Mouse (Mus musculus) intestine, embryonic 16.5 days (tissue): ENCODE measurements around the gene Coro1b. TPM values are rescaled to one million over a fixed set of nuclear protein-coding genes. Genes with fewer than 3 reads are reported as not detected.

ENCODE experiments used
- ATAC-seq: fragments of 200-750 bp; cut with Nextera tagmentation; 2 replicates; pipeline ENCODE4 v1.8.0; 2017; ENCODE audit warnings: moderate TSS enrichment, moderate library complexity
- H3K27ac ChIP-seq: fragments of 300-500 bp; sonication (generic); 2 replicates; pipeline ENCODE4 v1.5.1; 2014; ENCODE audit warnings: mild to moderate bottlenecking, low read length
- H3K27me3 ChIP-seq: fragments of 300-500 bp; sonication (generic); replicated peaks from 2 replicates; pipeline ENCODE4 v1.6.1; 2014; ENCODE audit warnings: low read length, control low read depth, mixed read lengths; ENCODE audit not compliant: control insufficient read depth, insufficient read depth
- H3K36me3 ChIP-seq: fragments of 300-500 bp; sonication (generic); 2 replicates; pipeline ENCODE4 v1.6.1; 2014; ENCODE audit warnings: low read length, control low read depth; ENCODE audit not compliant: control insufficient read depth, insufficient read depth
- H3K4me1 ChIP-seq: fragments of 300-500 bp; sonication (generic); 2 replicates; pipeline ENCODE4 v1.6.1; 2014; ENCODE audit warnings: low read length, control low read depth, mixed read lengths; ENCODE audit not compliant: control insufficient read depth, insufficient read depth
- H3K4me2 ChIP-seq: fragments of 300-500 bp; sonication (generic); 2 replicates; pipeline ENCODE4 v1.6.1; 2014; ENCODE audit warnings: low read depth, low read length, control low read depth
- H3K4me3 ChIP-seq: fragments of 300-500 bp; sonication (generic); 2 replicates; pipeline ENCODE4 v1.5.1; 2014; ENCODE audit warnings: mild to moderate bottlenecking, low read length
- H3K9ac ChIP-seq: fragments of 300-500 bp; sonication (generic); 2 replicates; pipeline ENCODE4 v1.6.1; 2014; ENCODE audit warnings: low read depth, low read length
- H3K9me3 ChIP-seq: fragments of 300-500 bp; sonication (generic); 2 replicates; pipeline ENCODE4 v1.6.1; 2016; ENCODE audit warnings: low read length, control low read depth; ENCODE audit not compliant: control insufficient read depth
- WGBS: fragments of 180-500 bp; shearing (Covaris S2); extraction: QIAGEN DNeasy Blood & Tissue Kit; methylation state at CpG from one replicate; pipeline ENCODE4 v1.1.7; 2014; 5-methylcytosine and 5-hydroxymethylcytosine counted together
- polyA plus RNA-seq: library from polyadenylated mRNA; unstranded; fragments of >200 nt; fragmentation: Nextera tagmentation; extraction: Ambion mirVana; gene quantifications from 2 replicates; pipeline ENCODE4 v1.2.1, GENCODE M21; 2015

The Coro1b gene
- 264 and 288 TPM in 2 replicates for polyA plus RNA-seq

- peaks cover 16% of the 10 kb centered on the region for H3K36me3 ChIP-seq
- ATAC-seq: peak; percentile 95
- WGBS: under 1% methylated on average over 33 of the region's 33 CpGs
These were observed at the start of gene Coro1b for GRCm38 (mm10) chr19:4148491-4148806. Coro1b (plus strand) TSS chr19:4148619.

GRCm38 (mm10) chr19:4099056-4099455 is 49.4 kb upstream of the Coro1b start:
- H3K9me3 ChIP-seq: no peaks in the 10 kb centered on the region
- WGBS: 11% methylated on average over 9 of the region's 9 CpGs
- peak overlapping the region; percentile 82 for H3K4me2 ChIP-seq
- peak; percentile 17 for ATAC-seq
- peak overlapping the region; percentile 53 for H3K4me3 ChIP-seq
- H3K27me3 ChIP-seq: 0 out of 2 replicates have a peak, but pooled peaks cover 4% of the 10 kb centered on the region
- H3K4me1 ChIP-seq: peaks cover 35% of the 10 kb centered on the region
- H3K9ac ChIP-seq: peak overlapping the region; percentile 71; the same call in 1 of the 2 replicates
- H3K27ac ChIP-seq: peak overlapping the region; percentile 69
- H3K36me3 ChIP-seq: no peaks in the 10 kb centered on the region

More at GRCm38 (mm10) chr19:4148491-4148806, at the start of gene Coro1b:
- H3K27me3 ChIP-seq: no peaks in the 10 kb centered on the region
- peak within 1 kb of the TSS; percentile 74 for H3K27ac ChIP-seq
- no peaks in the 10 kb centered on the region for H3K9me3 ChIP-seq
- peak within 1 kb of the TSS; percentile 84 for H3K4me2 ChIP-seq
- peaks cover 22% of the 10 kb centered on the region for H3K4me1 ChIP-seq
- H3K9ac ChIP-seq: peak within 1 kb of the TSS; percentile 95
- H3K4me3 ChIP-seq: peak within 1 kb of the TSS; percentile 82

GRCm38 (mm10) chr19:4099837-4100717 is 48.3 kb upstream of the Coro1b start, which contains the start of gene Pitpnm1:
Pitpnm1 (plus strand) TSS chr19:4099998.
- Histone ChIP-seq H3K9me3 (no peaks in the 10 kb centered on the region), H3K36me3 (no peaks in the 10 kb centered on the region), H3K4me2 (peak within 1 kb of the TSS; percentile 82), H3K4me3 (peak within 1 kb of the TSS; percentile 53), H3K27me3 (0 out of 2 replicates have a peak, but pooled peaks cover 4% of the 10 kb centered on the region), H3K9ac (peak within 1 kb of the TSS; percentile 71), H3K4me1 (peaks cover 35% of the 10 kb centered on the region), H3K27ac (peak within 1 kb of the TSS; percentile 69)
- peak; percentile 19 for ATAC-seq
- 2% methylated on average over 53 of the region's 53 CpGs for whole genome bisulfite sequencing

- peak overlapping the region; percentile 71 for H3K9ac ChIP-seq
- peak overlapping the region; percentile 53 for H3K4me3 ChIP-seq
- H3K27me3 ChIP-seq: 0 out of 2 replicates have a peak, but pooled peaks cover 4% of the 10 kb centered on the region
- 2% methylated on average over 52 of the region's 52 CpGs for WGBS
- ATAC-seq: no peak
- H3K27ac ChIP-seq: no peak overlapping the region
- H3K36me3 ChIP-seq: no peaks in the 10 kb centered on the region
- no peaks in the 10 kb centered on the region for H3K9me3 ChIP-seq
- H3K4me1 ChIP-seq: peaks cover 35% of the 10 kb centered on the region
- H3K4me2 ChIP-seq: peak overlapping the region; percentile 82
These were observed 47.6 kb upstream of the Coro1b start for GRCm38 (mm10) chr19:4100718-4101261.

GRCm38 (mm10) chr19:4101466-4101865 is 47.0 kb upstream of the Coro1b start:
- 81% methylated on average over 6 of the region's 6 CpGs for WGBS

GRCm38 (mm10) chr19:4102049-4102448 is 46.4 kb upstream of the Coro1b start:
- H3K4me1 ChIP-seq: peaks cover 32% of the 10 kb centered on the region
- H3K27me3 ChIP-seq: 0 out of 2 replicates have a peak, but pooled peaks cover 4% of the 10 kb centered on the region
- no peak overlapping the region for H3K4me2 ChIP-seq
- no peaks in the 10 kb centered on the region for H3K36me3 ChIP-seq
- no peaks in the 10 kb centered on the region for H3K9me3 ChIP-seq
- 80% methylated on average over 2 of the region's 2 CpGs for WGBS
- no peak overlapping the region for H3K4me3 ChIP-seq
- H3K9ac ChIP-seq: no peak overlapping the region
- ATAC-seq: no peak
- no peak overlapping the region for H3K27ac ChIP-seq

More at GRCm38 (mm10) chr19:4101466-4101865, 47.0 kb upstream of the Coro1b start:
- H3K4me3 ChIP-seq: no peak overlapping the region
- no peak for ATAC-seq
- no peak overlapping the region for H3K27ac ChIP-seq
- H3K27me3 ChIP-seq: 0 out of 2 replicates have a peak, but pooled peaks cover 4% of the 10 kb centered on the region
- H3K9me3 ChIP-seq: no peaks in the 10 kb centered on the region
- H3K4me2 ChIP-seq: no peak overlapping the region
- no peak overlapping the region for H3K9ac ChIP-seq
- no peaks in the 10 kb centered on the region for H3K36me3 ChIP-seq
- peaks cover 33% of the 10 kb centered on the region for H3K4me1 ChIP-seq

GRCm38 (mm10) chr19:4102626-4103025 is 45.8 kb upstream of the Coro1b start:
- WGBS: 95% methylated on average over 12 of the region's 12 CpGs
- no peak overlapping the region for H3K27ac ChIP-seq
- no peak for ATAC-seq
- H3K27me3 ChIP-seq: 0 out of 2 replicates have a peak, but pooled peaks cover 4% of the 10 kb centered on the region
- H3K9ac ChIP-seq: no peak overlapping the region
- H3K9me3 ChIP-seq: no peaks in the 10 kb centered on the region
- H3K4me1 ChIP-seq: peaks cover 31% of the 10 kb centered on the region
- H3K36me3 ChIP-seq: no peaks in the 10 kb centered on the region
- H3K4me3 ChIP-seq: no peak overlapping the region
- no peak overlapping the region for H3K4me2 ChIP-seq

GRCm38 (mm10) chr19:4103294-4103693 is 45.1 kb upstream of the Coro1b start:
- Histone ChIP-seq H3K4me3 (no peak overlapping the region), H3K9ac (no peak overlapping the region), H3K4me2 (no peak overlapping the region), H3K27me3 (0 out of 2 replicates have a peak, but pooled peaks cover 4% of the 10 kb centered on the region), H3K9me3 (no peaks in the 10 kb centered on the region), H3K27ac (no peak overlapping the region), H3K36me3 (no peaks in the 10 kb centered on the region), H3K4me1 (peaks cover 26% of the 10 kb centered on the region)
- 96% methylated on average over 18 of the region's 18 CpGs for WGBS
- ATAC-seq: no peak

- no peak for ATAC-seq
- Histone ChIP-seq H3K27me3 (0 out of 2 replicates have a peak, but pooled peaks cover 4% of the 10 kb centered on the region), H3K36me3 (no peaks in the 10 kb centered on the region), H3K27ac (no peak overlapping the region), H3K4me2 (no peak overlapping the region), H3K4me1 (peaks cover 21% of the 10 kb centered on the region), H3K4me3 (no peak overlapping the region), H3K9me3 (no peaks in the 10 kb centered on the region), H3K9ac (no peak overlapping the region)
- 73% methylated on average over 3 of the region's 3 CpGs for WGBS
These were observed 44.6 kb upstream of the Coro1b start for GRCm38 (mm10) chr19:4103792-4104191.
